Mouse (Mus musculus) hindbrain, embryonic 16.5 days (tissue): ENCODE measurements at regions not wholly inside any gene's neighbourhood (a gene's known extent, or its start where the extent isn't known, plus 50 kb on each side); places are given as distances from the start of the nearest gene placed in this dataset.
A peak's percentile ranks its signal among the peaks of the same experiment; 100 is the strongest.

ENCODE experiments used
- ATAC-seq: fragments of 200-750 bp; cut with Nextera tagmentation; 2 replicates; pipeline ENCODE4 v1.8.0; 2017; ENCODE audit warnings: moderate TSS enrichment, moderate library complexity
- H3K27ac ChIP-seq: fragments of 300-500 bp; sonication (generic); 2 replicates; pipeline ENCODE4 v1.5.1; 2014; ENCODE audit warnings: low read depth, mild to moderate bottlenecking, control low read depth, low read length, moderate library complexity
- H3K27me3 ChIP-seq: fragments of 300-500 bp; sonication (generic); replicated peaks from 2 replicates; pipeline ENCODE4 v1.6.1; 2014; ENCODE audit warnings: low read length; ENCODE audit not compliant: control insufficient read depth, insufficient read depth
- H3K36me3 ChIP-seq: fragments of 300-500 bp; sonication (generic); 2 replicates; pipeline ENCODE4 v1.6.1; 2014; ENCODE audit warnings: mild to moderate bottlenecking, low read length, moderate library complexity, mixed read lengths; ENCODE audit not compliant: control insufficient read depth, insufficient read depth
- H3K4me1 ChIP-seq: fragments of 300-500 bp; sonication (generic); 2 replicates; pipeline ENCODE4 v1.6.1; 2014; ENCODE audit warnings: low read depth, low read length; ENCODE audit not compliant: control insufficient read depth, insufficient read depth
- H3K4me2 ChIP-seq: fragments of 300-500 bp; sonication (generic); 2 replicates; pipeline ENCODE4 v1.6.1; 2014; ENCODE audit warnings: mild to moderate bottlenecking, low read length, control low read depth, moderate library complexity
- H3K4me3 ChIP-seq: fragments of 300-500 bp; sonication (generic); 2 replicates; pipeline ENCODE4 v1.5.1; 2014; ENCODE audit warnings: mild to moderate bottlenecking, low read length, control low read depth, moderate library complexity
- H3K9ac ChIP-seq: fragments of 300-500 bp; sonication (generic); 2 replicates; pipeline ENCODE4 v1.6.1; 2014; ENCODE audit warnings: low read depth, mild to moderate bottlenecking, control low read depth, low read length, moderate library complexity
- H3K9me3 ChIP-seq: fragments of 300-500 bp; sonication (generic); 2 replicates; pipeline ENCODE4 v1.6.1; 2014; ENCODE audit warnings: mild to moderate bottlenecking, low read length, moderate library complexity; ENCODE audit not compliant: control insufficient read depth
- WGBS: fragments of 180-500 bp; shearing (Covaris S2); extraction: QIAGEN DNeasy Blood & Tissue Kit; methylation state at CpG from one replicate; pipeline ENCODE4 v1.1.7; 2014; 5-methylcytosine and 5-hydroxymethylcytosine counted together

- H3K36me3 ChIP-seq = no peaks in the 10 kb centered on the region
- WGBS = 25% methylated on average over 8 of the region's 8 CpGs
- H3K4me1 ChIP-seq = no peaks in the 10 kb centered on the region
- H3K9ac ChIP-seq = no peak overlapping the region
- no peak overlapping the region for H3K4me3 ChIP-seq
- H3K27me3 ChIP-seq = peaks cover 2% of the 10 kb centered on the region; the same call in 1 of the 2 replicates
- H3K9me3 ChIP-seq = no peaks in the 10 kb centered on the region
- H3K4me2 ChIP-seq = no peak overlapping the region
- H3K27ac ChIP-seq = no peak overlapping the region
- no peak for ATAC-seq
These were observed 206.2 kb downstream of the H2al1j start for GRCm38 (mm10) chrX:11533871-11534270.

GRCm38 (mm10) chrX:11541011-11541410 lies 213.4 kb downstream of the H2al1j start:
- no peaks in the 10 kb centered on the region for H3K27me3 ChIP-seq
- H3K4me2 ChIP-seq = no peak overlapping the region
- ATAC-seq = no peak
- 93% methylated on average over 2 of the region's 2 CpGs for WGBS
- no peaks in the 10 kb centered on the region for H3K36me3 ChIP-seq
- H3K27ac ChIP-seq = no peak overlapping the region
- no peak overlapping the region for H3K4me3 ChIP-seq
- no peaks in the 10 kb centered on the region for H3K4me1 ChIP-seq
- no peaks in the 10 kb centered on the region for H3K9me3 ChIP-seq
- no peak overlapping the region for H3K9ac ChIP-seq

GRCm38 (mm10) chrX:11550164-11550851 lies 222.7 kb downstream of the H2al1j start:
- no peak overlapping the region for H3K4me2 ChIP-seq
- no peaks in the 10 kb centered on the region for H3K36me3 ChIP-seq
- 30% methylated on average over 12 of the region's 12 CpGs for WGBS
- H3K9ac ChIP-seq = no peak overlapping the region
- H3K4me3 ChIP-seq = no peak overlapping the region
- no peak overlapping the region for H3K27ac ChIP-seq
- peaks cover 8% of the 10 kb centered on the region for H3K4me1 ChIP-seq
- H3K9me3 ChIP-seq = no peaks in the 10 kb centered on the region
- H3K27me3 ChIP-seq = peaks cover 3% of the 10 kb centered on the region
- ATAC-seq = peak; percentile 85

- 0 out of 2 replicates have a peak, but pooled peaks have one; percentile 15 for ATAC-seq
- Histone ChIP-seq H3K27me3 (peaks cover 3% of the 10 kb centered on the region), H3K9ac (no peak overlapping the region), H3K4me2 (no peak overlapping the region), H3K4me3 (no peak overlapping the region), H3K27ac (no peak overlapping the region), H3K9me3 (no peaks in the 10 kb centered on the region), H3K4me1 (peaks cover 8% of the 10 kb centered on the region), H3K36me3 (no peaks in the 10 kb centered on the region)
- 49% methylated on average over 4 of the region's 5 CpGs for WGBS
These were observed 224.6 kb downstream of the H2al1j start for GRCm38 (mm10) chrX:11552177-11552576.

- ATAC-seq = no peak
- 57% methylated on average over 7 of the region's 7 CpGs for WGBS
- Histone ChIP-seq H3K4me1 (peaks cover 8% of the 10 kb centered on the region), H3K36me3 (no peaks in the 10 kb centered on the region), H3K4me2 (no peak overlapping the region), H3K4me3 (no peak overlapping the region), H3K27me3 (no peaks in the 10 kb centered on the region; the same call in 1 of the 2 replicates), H3K9me3 (no peaks in the 10 kb centered on the region), H3K27ac (no peak overlapping the region), H3K9ac (no peak overlapping the region)
These were observed 227.5 kb downstream of the H2al1j start for GRCm38 (mm10) chrX:11555035-11555570.

GRCm38 (mm10) chrX:11558260-11558659 lies 230.6 kb downstream of the H2al1j start:
- H3K9ac ChIP-seq = no peak overlapping the region
- no peaks in the 10 kb centered on the region for H3K36me3 ChIP-seq
- 98% methylated on average over 2 of the region's 2 CpGs for WGBS
- H3K27me3 ChIP-seq = no peaks in the 10 kb centered on the region; the same call in 1 of the 2 replicates
- H3K27ac ChIP-seq = no peak overlapping the region
- no peaks in the 10 kb centered on the region for H3K9me3 ChIP-seq
- ATAC-seq = no peak
- H3K4me1 ChIP-seq = peaks cover 3% of the 10 kb centered on the region
- H3K4me2 ChIP-seq = no peak overlapping the region
- no peak overlapping the region for H3K4me3 ChIP-seq

- ATAC-seq = no peak
- Histone ChIP-seq H3K9ac (no peak overlapping the region), H3K4me1 (peaks cover 3% of the 10 kb centered on the region), H3K9me3 (no peaks in the 10 kb centered on the region), H3K36me3 (no peaks in the 10 kb centered on the region), H3K4me3 (no peak overlapping the region), H3K27me3 (peaks cover 3% of the 10 kb centered on the region; the same call in 1 of the 2 replicates), H3K4me2 (no peak overlapping the region), H3K27ac (no peak overlapping the region)
- WGBS = 42% methylated on average over 10 of the region's 17 CpGs
These were observed 233.1 kb downstream of the H2al1j start for GRCm38 (mm10) chrX:11560550-11561276.

GRCm38 (mm10) chrX:11565888-11566287 lies 238.3 kb downstream of the H2al1j start:
- Histone ChIP-seq H3K9me3 (no peaks in the 10 kb centered on the region), H3K27me3 (0 out of 2 replicates have a peak, but pooled peaks cover 3% of the 10 kb centered on the region), H3K4me2 (no peak overlapping the region), H3K27ac (no peak overlapping the region), H3K4me3 (no peak overlapping the region), H3K9ac (no peak overlapping the region), H3K4me1 (no peaks in the 10 kb centered on the region), H3K36me3 (no peaks in the 10 kb centered on the region)
- no peak for ATAC-seq
- WGBS = 69% methylated on average over 2 of the region's 2 CpGs

- H3K27ac ChIP-seq = no peak overlapping the region
- no peaks in the 10 kb centered on the region for H3K9me3 ChIP-seq
- no peak overlapping the region for H3K4me2 ChIP-seq
- no peak overlapping the region for H3K9ac ChIP-seq
- H3K4me3 ChIP-seq = no peak overlapping the region
- H3K36me3 ChIP-seq = no peaks in the 10 kb centered on the region
- 70% methylated on average over 5 of the region's 6 CpGs for WGBS
- H3K4me1 ChIP-seq = no peaks in the 10 kb centered on the region
- no peak for ATAC-seq
- 0 out of 2 replicates have a peak, but pooled peaks cover 3% of the 10 kb centered on the region for H3K27me3 ChIP-seq
These were observed 240.2 kb downstream of the H2al1j start for GRCm38 (mm10) chrX:11567827-11568226.
